Mouse (Mus musculus) C2C12 (cell line): ENCODE data around the gene Bloc1s1.

Experiments
- CTCF ChIP-seq: IDR thresholded peaks from one replicate; pipeline ENCODE4 v1.5.1; 2011; ENCODE audit not compliant: control insufficient read depth, insufficient read depth, insufficient read length
- MYOG ChIP-seq: IDR thresholded peaks from one replicate; pipeline ENCODE4 v1.6.1; 2011; ENCODE audit not compliant: control insufficient read depth, insufficient read length; ENCODE audit errors: extremely low read depth

DNA sequence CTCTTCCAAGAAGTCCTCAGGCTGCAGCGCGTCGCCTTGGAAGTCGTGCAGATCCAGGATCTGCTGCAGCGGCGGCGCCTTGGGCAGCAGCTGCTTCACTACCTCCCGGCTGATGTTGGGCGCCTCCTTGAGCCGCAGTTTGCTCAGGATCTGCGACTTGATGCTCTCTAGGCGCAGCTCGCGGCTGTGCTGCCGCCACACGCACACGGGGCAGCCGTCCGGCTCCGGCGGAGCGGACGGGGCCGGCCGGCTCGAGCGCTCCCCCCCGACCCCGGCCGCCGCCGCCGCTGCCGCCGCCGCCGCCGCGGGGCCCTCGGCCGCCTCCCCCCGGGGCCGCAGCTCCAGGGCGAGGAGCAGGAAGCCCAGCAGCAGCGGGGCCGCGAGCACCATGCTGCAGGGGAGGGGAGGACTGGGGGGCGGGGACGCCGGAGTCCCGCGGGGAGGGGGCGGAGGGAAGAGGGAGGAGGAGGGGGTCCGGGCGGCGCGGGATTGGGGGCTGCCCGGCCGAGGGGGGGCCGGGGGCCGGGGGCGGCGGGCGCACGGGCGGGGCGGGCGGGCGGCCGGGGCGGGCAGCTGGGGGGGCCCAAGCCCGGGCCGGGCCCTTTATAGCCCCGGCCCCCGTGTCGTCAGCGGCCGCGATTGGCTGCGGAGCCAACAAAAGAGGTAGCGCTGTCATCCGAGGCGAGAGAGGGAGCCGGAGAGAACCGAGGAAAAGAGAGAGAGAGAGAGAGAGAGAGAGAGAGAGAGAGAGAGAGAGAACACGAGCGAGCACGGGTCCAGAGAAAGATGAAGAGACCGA lies 32.3 kb downstream of the Bloc1s1 start, which contains the start of gene Gdf11:
- TF ChIP-seq CTCF (no peak), MYOG (no peak)
